Mouse (Mus musculus) activated CD4-positive, CD25-positive, alpha-beta regulatory T cell, adult 4 months (primary cell): ENCODE results near the gene Entpd2. TPM values are rescaled to one million over a fixed set of nuclear protein-coding genes. Genes with fewer than 3 reads are reported as not detected.

Source experiments
- ATAC-seq: one replicate; pipeline ENCODE4 v1.8.0; 2017
- polyA plus RNA-seq, 2 experiments: library from polyadenylated mRNA; unstranded; fragments of 100-300 nt; shearing (Covaris generic); gene quantifications; one replicate each; pipeline ENCODE4 v1.2.1; 2017

Entpd2 gene
- polyA plus RNA-seq, result under 1 TPM in 1 of 2 experiments, not detected in 1; 0.17 TPM

- ATAC-seq, result no peak
These were observed at the start of gene Entpd2 for GRCm38 (mm10) chr2:25395721-25396596. Gene Entpd2 (plus strand): TSS chr2:25395874.

- ATAC-seq, result no peak
These were observed 47.5 kb upstream of the Entpd2 start for GRCm38 (mm10) chr2:25348162-25348561.

GRCm38 (mm10) chr2:25349499-25349898 lies 46.2 kb upstream of the Entpd2 start:
- no peak for ATAC-seq

GRCm38 (mm10) chr2:25350701-25351100 lies 45.0 kb upstream of the Entpd2 start:
- no peak for ATAC-seq

- ATAC-seq, result no peak
These were observed 41.5 kb upstream of the Entpd2 start for GRCm38 (mm10) chr2:25354211-25354610.

- ATAC-seq, result no peak
These were observed 40.1 kb upstream of the Entpd2 start for GRCm38 (mm10) chr2:25355419-25356066.

- peak; percentile 65 for ATAC-seq
These were observed 39.2 kb upstream of the Entpd2 start, which contains the start of gene Dpp7 for GRCm38 (mm10) chr2:25356208-25357079. Gene Dpp7 (minus strand): TSS chr2:25356359.

- no peak for ATAC-seq
These were observed 35.8 kb upstream of the Entpd2 start for GRCm38 (mm10) chr2:25359848-25360247.

- ATAC-seq, result no peak
These were observed 32.0 kb upstream of the Entpd2 start for GRCm38 (mm10) chr2:25363478-25364178.

GRCm38 (mm10) chr2:25364313-25364712 lies 31.4 kb upstream of the Entpd2 start:
- no peak for ATAC-seq

GRCm38 (mm10) chr2:25364761-25365090 lies 30.9 kb upstream of the Entpd2 start:
- ATAC-seq, result no peak

- peak; percentile 78 for ATAC-seq
These were observed 30.4 kb upstream of the Entpd2 start, which contains the start of gene Uap1l1 for GRCm38 (mm10) chr2:25365091-25365761. Gene Uap1l1 (minus strand): TSS chr2:25365682.

GRCm38 (mm10) chr2:25369996-25370395 lies 25.7 kb upstream of the Entpd2 start:
- ATAC-seq, result no peak

- ATAC-seq, result peak; percentile 97
These were observed 23.7 kb upstream of the Entpd2 start, which contains the start of gene Sapcd2 for GRCm38 (mm10) chr2:25371764-25372643. Gene Sapcd2 (plus strand): TSS chr2:25372321.

- ATAC-seq, result no peak
These were observed 22.9 kb upstream of the Entpd2 start for GRCm38 (mm10) chr2:25372644-25373391.

- ATAC-seq, result no peak
These were observed 22.2 kb upstream of the Entpd2 start for GRCm38 (mm10) chr2:25373431-25373830.

- ATAC-seq, result no peak
These were observed 19.1 kb upstream of the Entpd2 start for GRCm38 (mm10) chr2:25376589-25376988.

- no peak for ATAC-seq
These were observed 11.2 kb upstream of the Entpd2 start for GRCm38 (mm10) chr2:25384492-25384891.

GRCm38 (mm10) chr2:25391266-25391665 lies 4.4 kb upstream of the Entpd2 start:
- ATAC-seq, result no peak
